Mouse (Mus musculus): ENCODE results near the gene Gm3633.
"Not testable (repeated sequence)": the region's sequence is repeated elsewhere in the genome, so short reads cannot be mapped to it uniquely, and the experiment has no call there.

Gm3633 gene

GRCm38 (mm10) chr14:42641817-42642216, at the start of gene Gm3633:
Gene Gm3633, minus strand, starts transcription at chr14:42641917.
- DNase-seq (ENCODE audit: low spot score in 2 of 2): not testable (repeated sequence)

GRCm38 (mm10) chr14:42655638-42656037, 13.9 kb upstream of the Gm3633 start, which contains the start of gene Gm10378:
Gene Gm10378, plus strand, starts transcription at chr14:42655938.
- DNase-seq (ENCODE audit: low spot score in 2 of 2): not testable (repeated sequence)

GRCm38 (mm10) chr14:42599782-42600181, 41.9 kb downstream of the Gm3633 start, which contains the start of gene Gm17124:
Gene Gm17124, minus strand, starts transcription at chr14:42599882.
- DNase-seq (ENCODE audit: low spot score in 2 of 2): not testable (repeated sequence)

Data from urinary bladder, postnatal 36 days (tissue).